Mouse (Mus musculus) neural tube, embryonic 13.5 days (tissue): ENCODE data around the gene Vezt. TPM values are rescaled to one million over a fixed set of nuclear protein-coding genes. Genes with fewer than 3 reads are reported as not detected.
A peak's percentile ranks its signal among the peaks of the same experiment; 100 is the strongest.

Experiments used
- ATAC-seq: fragments of 200-750 bp; cut with Nextera tagmentation; 2 replicates; pipeline ENCODE4 v1.8.0; 2017; ENCODE audit warnings: low read depth, mild to moderate bottlenecking, moderate TSS enrichment, moderate library complexity
- H3K27ac ChIP-seq: fragments of 300-500 bp; sonication (generic); replicated peaks from 2 replicates; pipeline ENCODE4 v1.5.1; 2015; ENCODE audit warnings: moderate library complexity, mild to moderate bottlenecking, inconsistent platforms
- H3K27me3 ChIP-seq: fragments of 300-500 bp; sonication (generic); 2 replicates; pipeline ENCODE4 v1.6.1; 2015; ENCODE audit warnings: mild to moderate bottlenecking, inconsistent platforms
- H3K36me3 ChIP-seq: fragments of 300-500 bp; sonication (generic); 2 replicates; pipeline ENCODE4 v1.6.1; 2015; ENCODE audit warnings: mild to moderate bottlenecking, inconsistent platforms
- H3K4me1 ChIP-seq: fragments of 300-500 bp; sonication (generic); replicated peaks from 2 replicates; pipeline ENCODE4 v1.6.1; 2015; ENCODE audit warnings: inconsistent platforms
- H3K4me2 ChIP-seq: fragments of 300-500 bp; sonication (generic); 2 replicates; pipeline ENCODE4 v1.6.1; 2015; ENCODE audit warnings: inconsistent platforms, mild to moderate bottlenecking, moderate library complexity
- H3K4me3 ChIP-seq: fragments of 300-500 bp; sonication (generic); 2 replicates; pipeline ENCODE4 v1.5.1; 2015; ENCODE audit warnings: mild to moderate bottlenecking, inconsistent platforms
- H3K9ac ChIP-seq: fragments of 300-500 bp; sonication (generic); 2 replicates; pipeline ENCODE4 v1.6.1; 2015; ENCODE audit warnings: moderate library complexity, mild to moderate bottlenecking, inconsistent platforms
- H3K9me3 ChIP-seq: fragments of 300-500 bp; sonication (generic); 2 replicates; pipeline ENCODE4 v1.6.1; 2016; ENCODE audit warnings: inconsistent platforms
- WGBS: fragments of 180-500 bp; shearing (Covaris S2); methylation state at CpG from one replicate; pipeline ENCODE4 v1.1.7; 2015; 5-methylcytosine and 5-hydroxymethylcytosine counted together
- polyA plus RNA-seq: library from polyadenylated mRNA; unstranded; fragments of >200 nt; fragmentation: Nextera tagmentation; extraction: Ambion mirVana; gene quantifications from 2 replicates; pipeline ENCODE4 v1.2.1, GENCODE M21; 2015

Gene Vezt
- polyA plus RNA-seq, 1 experiment from 2014 or later: 49.9 TPM

- H3K27me3 ChIP-seq: no peaks in the 10 kb centered on the region
- no peaks in the 10 kb centered on the region for H3K4me1 ChIP-seq
- peaks cover 92% of the 10 kb centered on the region for H3K36me3 ChIP-seq
- ATAC-seq: no peak
- H3K4me2 ChIP-seq: no peak overlapping the region
- H3K4me3 ChIP-seq: no peak overlapping the region
- no peak overlapping the region for H3K9ac ChIP-seq
- 88% methylated on average over 10 of the region's 10 CpGs for WGBS
- H3K9me3 ChIP-seq: no peaks in the 10 kb centered on the region
- no peak overlapping the region for H3K27ac ChIP-seq
Observed at GRCm38 (mm10) chr10:94000223-94000622, 35.4 kb downstream of the Vezt start.

- Histone ChIP-seq H3K27ac (no peak overlapping the region), H3K9ac (no peak overlapping the region), H3K36me3 (peaks cover 92% of the 10 kb centered on the region), H3K27me3 (no peaks in the 10 kb centered on the region), H3K9me3 (no peaks in the 10 kb centered on the region), H3K4me1 (no peaks in the 10 kb centered on the region), H3K4me3 (no peak overlapping the region), H3K4me2 (no peak overlapping the region)
- 88% methylated on average over 1 of the region's 1 CpGs for WGBS
- ATAC-seq: no peak
Observed at GRCm38 (mm10) chr10:93999357-93999756, 36.3 kb downstream of the Vezt start.

GRCm38 (mm10) chr10:93995100-93995499 is 40.5 kb downstream of the Vezt start:
- H3K9me3 ChIP-seq: no peaks in the 10 kb centered on the region
- no peak overlapping the region for H3K4me2 ChIP-seq
- 100% methylated on average over 1 of the region's 1 CpGs for WGBS
- H3K27ac ChIP-seq: no peak overlapping the region
- no peak overlapping the region for H3K4me3 ChIP-seq
- no peak for ATAC-seq
- H3K36me3 ChIP-seq: peaks cover 92% of the 10 kb centered on the region
- H3K27me3 ChIP-seq: no peaks in the 10 kb centered on the region
- H3K9ac ChIP-seq: no peak overlapping the region
- H3K4me1 ChIP-seq: no peaks in the 10 kb centered on the region

GRCm38 (mm10) chr10:93994136-93994535 is 41.5 kb downstream of the Vezt start:
- Histone ChIP-seq H3K27ac (no peak overlapping the region), H3K27me3 (no peaks in the 10 kb centered on the region), H3K9ac (no peak overlapping the region), H3K9me3 (no peaks in the 10 kb centered on the region), H3K4me2 (no peak overlapping the region), H3K4me3 (no peak overlapping the region), H3K36me3 (peaks cover 90% of the 10 kb centered on the region), H3K4me1 (no peaks in the 10 kb centered on the region)
- no peak for ATAC-seq
- WGBS: 94% methylated on average over 10 of the region's 10 CpGs

- Histone ChIP-seq H3K9ac (no peak overlapping the region), H3K36me3 (peaks cover 74% of the 10 kb centered on the region), H3K4me1 (no peaks in the 10 kb centered on the region), H3K4me3 (no peak overlapping the region), H3K27me3 (no peaks in the 10 kb centered on the region), H3K9me3 (no peaks in the 10 kb centered on the region), H3K27ac (no peak overlapping the region), H3K4me2 (no peak overlapping the region)
- ATAC-seq: no peak
Observed at GRCm38 (mm10) chr10:93985357-93985756, 50.3 kb downstream of the Vezt start.

GRCm38 (mm10) chr10:93969306-93969705 is 66.3 kb downstream of the Vezt start:
- Histone ChIP-seq H3K9ac (no peak overlapping the region), H3K36me3 (peaks cover 79% of the 10 kb centered on the region), H3K27me3 (no peaks in the 10 kb centered on the region), H3K9me3 (no peaks in the 10 kb centered on the region), H3K4me3 (no peak overlapping the region), H3K4me2 (no peak overlapping the region), H3K27ac (no peak overlapping the region), H3K4me1 (0 out of 2 replicates have a peak, but pooled peaks cover 4% of the 10 kb centered on the region)
- 25% methylated on average over 10 of the region's 10 CpGs for WGBS
- no peak for ATAC-seq

GRCm38 (mm10) chr10:93967486-93967885 is 68.1 kb downstream of the Vezt start:
- Histone ChIP-seq H3K36me3 (peaks cover 73% of the 10 kb centered on the region), H3K27ac (no peak overlapping the region), H3K27me3 (no peaks in the 10 kb centered on the region), H3K4me2 (no peak overlapping the region), H3K4me1 (0 out of 2 replicates have a peak, but pooled peaks cover 4% of the 10 kb centered on the region), H3K4me3 (no peak overlapping the region), H3K9ac (no peak overlapping the region), H3K9me3 (no peaks in the 10 kb centered on the region)
- no peak for ATAC-seq

GRCm38 (mm10) chr10:93954023-93954422 is 81.6 kb downstream of the Vezt start:
- H3K4me1 ChIP-seq: no peaks in the 10 kb centered on the region
- no peaks in the 10 kb centered on the region for H3K36me3 ChIP-seq
- H3K27ac ChIP-seq: no peak overlapping the region
- 90% methylated on average over 3 of the region's 3 CpGs for WGBS
- H3K4me2 ChIP-seq: no peak overlapping the region
- no peak overlapping the region for H3K9ac ChIP-seq
- no peak overlapping the region for H3K4me3 ChIP-seq
- ATAC-seq: no peak
- no peaks in the 10 kb centered on the region for H3K27me3 ChIP-seq
- H3K9me3 ChIP-seq: no peaks in the 10 kb centered on the region

- Histone ChIP-seq H3K36me3 (no peaks in the 10 kb centered on the region), H3K4me3 (no peak overlapping the region), H3K27ac (no peak overlapping the region), H3K9me3 (no peaks in the 10 kb centered on the region), H3K27me3 (no peaks in the 10 kb centered on the region), H3K9ac (no peak overlapping the region), H3K4me1 (no peaks in the 10 kb centered on the region), H3K4me2 (no peak overlapping the region)
- 92% methylated on average over 7 of the region's 7 CpGs for WGBS
- no peak; the same call in 1 of the 2 replicates for ATAC-seq
Observed at GRCm38 (mm10) chr10:93953504-93953903, 82.1 kb downstream of the Vezt start.

- no peaks in the 10 kb centered on the region for H3K36me3 ChIP-seq
- no peak overlapping the region for H3K4me2 ChIP-seq
- H3K27ac ChIP-seq: no peak overlapping the region
- H3K4me3 ChIP-seq: no peak overlapping the region
- no peaks in the 10 kb centered on the region for H3K9me3 ChIP-seq
- no peaks in the 10 kb centered on the region for H3K27me3 ChIP-seq
- H3K9ac ChIP-seq: no peak overlapping the region
- ATAC-seq: no peak
- peaks cover 6% of the 10 kb centered on the region for H3K4me1 ChIP-seq
- WGBS: 98% methylated on average over 3 of the region's 3 CpGs
Observed at GRCm38 (mm10) chr10:93950991-93951390, 84.6 kb downstream of the Vezt start.

- no peaks in the 10 kb centered on the region for H3K36me3 ChIP-seq
- H3K4me3 ChIP-seq: no peak overlapping the region
- peaks cover 16% of the 10 kb centered on the region for H3K4me1 ChIP-seq
- WGBS: 91% methylated on average over 2 of the region's 2 CpGs
- H3K27me3 ChIP-seq: no peaks in the 10 kb centered on the region
- no peaks in the 10 kb centered on the region for H3K9me3 ChIP-seq
- H3K9ac ChIP-seq: no peak overlapping the region
- no peak overlapping the region for H3K27ac ChIP-seq
- ATAC-seq: no peak
- no peak overlapping the region for H3K4me2 ChIP-seq
Observed at GRCm38 (mm10) chr10:93949921-93950320, 85.7 kb downstream of the Vezt start.

- Histone ChIP-seq H3K36me3 (no peaks in the 10 kb centered on the region), H3K27ac (0 out of 2 replicates have a peak overlapping the region, but pooled peaks have one; percentile 13), H3K4me1 (peaks cover 27% of the 10 kb centered on the region), H3K4me3 (no peak overlapping the region), H3K9me3 (no peaks in the 10 kb centered on the region), H3K4me2 (no peak overlapping the region), H3K9ac (no peak overlapping the region), H3K27me3 (no peaks in the 10 kb centered on the region)
- 53% methylated on average over 9 of the region's 9 CpGs for WGBS
- no peak for ATAC-seq
Observed at GRCm38 (mm10) chr10:93945843-93946499, 89.6 kb downstream of the Vezt start.

GRCm38 (mm10) chr10:93945364-93945763 is 90.3 kb downstream of the Vezt start:
- H3K4me3 ChIP-seq: no peak overlapping the region
- peaks cover 27% of the 10 kb centered on the region for H3K4me1 ChIP-seq
- H3K9me3 ChIP-seq: no peaks in the 10 kb centered on the region
- ATAC-seq: 0 out of 2 replicates have a peak, but pooled peaks have one; percentile 59
- no peak overlapping the region for H3K4me2 ChIP-seq
- no peaks in the 10 kb centered on the region for H3K36me3 ChIP-seq
- H3K27ac ChIP-seq: 0 out of 2 replicates have a peak overlapping the region, but pooled peaks have one; percentile 13
- 18% methylated on average over 4 of the region's 4 CpGs for WGBS
- H3K9ac ChIP-seq: no peak overlapping the region
- H3K27me3 ChIP-seq: no peaks in the 10 kb centered on the region
